Mouse (Mus musculus): ENCODE measurements around the gene Capza1. TPM values are rescaled to one million over a fixed set of nuclear protein-coding genes. Genes with fewer than 3 reads are reported as not detected.

The Capza1 gene
- polyA plus RNA-seq, 1 experiment, result 215 TPM

DNA sequence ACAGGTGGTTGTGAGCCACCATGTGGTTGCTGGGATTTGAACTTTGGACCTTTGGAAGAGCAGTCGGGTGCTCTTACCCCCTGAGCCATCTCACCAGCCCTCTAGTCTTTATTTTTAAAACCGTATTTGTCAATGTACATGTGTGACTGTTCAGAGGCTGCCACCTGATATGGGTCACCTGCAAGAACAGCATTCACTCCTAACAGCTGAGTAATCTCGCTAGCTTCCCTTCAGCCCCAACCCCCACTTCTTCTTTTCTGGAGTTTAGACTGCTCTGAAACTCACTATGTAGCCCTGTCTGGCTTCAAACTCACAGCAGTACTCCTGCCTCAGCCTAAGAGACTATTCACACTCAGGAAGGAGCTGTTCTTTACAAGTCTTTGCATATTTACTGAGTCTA, 41.9 kb downstream of the Capza1 start:
- no peak overlapping the region for H3K4me3 ChIP-seq (ENCODE audit: low read depth, low read length)

GRCm38 (mm10) chr3:104820426-104820825, 43.9 kb downstream of the Capza1 start:
- Histone ChIP-seq H3K9ac (ENCODE audit: low read depth, poor library complexity, severe bottlenecking) (no peak overlapping the region), H3K36me3 (ENCODE audit: control insufficient read depth, insufficient read depth, low read length, poor library complexity, severe bottlenecking) (peaks cover 3% of the 10 kb centered on the region), H3K4me1 (ENCODE audit: control insufficient read depth, insufficient read depth, low read length) (peaks cover 3% of the 10 kb centered on the region), H3K27ac (ENCODE audit: insufficient read depth, low read length) (peak overlapping the region; percentile 64; the same call in 1 of the 2 replicates), H3K27me3 (ENCODE audit: control insufficient read depth, insufficient read depth, low read length, poor library complexity, severe bottlenecking) (no peaks in the 10 kb centered on the region), H3K4me3 (ENCODE audit: low read depth, low read length) (no peak overlapping the region), H3K9me3 (replicated peaks; ENCODE audit: control insufficient read depth, insufficient read depth, low read length, poor library complexity, severe bottlenecking) (no peaks in the 10 kb centered on the region)
- TF ChIP-seq POLR2A (IDR thresholded peaks at IDR 0.05; ENCODE audit: insufficient read depth, low read length) (no peak), EP300 (IDR thresholded peaks at IDR 0.05; ENCODE audit: insufficient read depth, low read depth, low read length) (no peak), CTCF (IDR thresholded peaks at IDR 0.05; ENCODE audit: low read depth, low read length) (no peak)

More for the DNA sequence above, 41.9 kb downstream of the Capza1 start:
- Histone ChIP-seq H3K9ac (ENCODE audit: low read depth, poor library complexity, severe bottlenecking) (no peak overlapping the region), H3K9me3 (replicated peaks; ENCODE audit: control insufficient read depth, insufficient read depth, low read length, poor library complexity, severe bottlenecking) (no peaks in the 10 kb centered on the region), H3K27me3 (ENCODE audit: control insufficient read depth, insufficient read depth, low read length, poor library complexity, severe bottlenecking) (no peaks in the 10 kb centered on the region), H3K4me1 (ENCODE audit: control insufficient read depth, insufficient read depth, low read length) (peaks cover 1% of the 10 kb centered on the region), H3K27ac (ENCODE audit: insufficient read depth, low read length) (no peak overlapping the region), H3K36me3 (ENCODE audit: control insufficient read depth, insufficient read depth, low read length, poor library complexity, severe bottlenecking) (peaks cover 7% of the 10 kb centered on the region)
- TF ChIP-seq CTCF (IDR thresholded peaks at IDR 0.05; ENCODE audit: low read depth, low read length) (no peak), POLR2A (IDR thresholded peaks at IDR 0.05; ENCODE audit: insufficient read depth, low read length) (no peak), EP300 (IDR thresholded peaks at IDR 0.05; ENCODE audit: insufficient read depth, low read depth, low read length) (no peak)

DNA sequence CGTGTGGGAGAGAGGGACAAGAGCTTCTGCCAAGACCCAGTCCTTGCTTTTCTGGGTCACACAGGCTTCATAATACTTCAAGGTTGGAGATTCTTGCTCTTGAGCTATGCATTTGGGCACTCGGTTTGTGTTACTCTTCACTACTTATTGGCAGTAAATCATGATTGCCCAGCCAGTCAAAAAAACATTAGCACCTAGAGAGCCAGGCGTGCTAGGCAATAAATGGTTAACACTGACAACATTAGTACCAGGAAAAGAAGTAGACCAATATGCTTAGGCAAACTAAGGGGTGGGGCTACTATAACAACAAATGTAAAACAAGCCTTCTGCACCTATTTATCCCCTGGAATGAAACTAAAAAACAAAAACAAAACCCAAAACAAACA, 45.6 kb downstream of the Capza1 start:
- no peaks in the 10 kb centered on the region for H3K9me3 ChIP-seq (replicated peaks; ENCODE audit: control insufficient read depth, insufficient read depth, low read length, poor library complexity, severe bottlenecking)
- no peak for TF ChIP-seq CTCF (IDR thresholded peaks at IDR 0.05; ENCODE audit: low read depth, low read length)
- TF ChIP-seq POLR2A (IDR thresholded peaks at IDR 0.05; ENCODE audit: insufficient read depth, low read length), result no peak
- TF ChIP-seq EP300 (IDR thresholded peaks at IDR 0.05; ENCODE audit: insufficient read depth, low read depth, low read length), result no peak
- H3K9ac ChIP-seq (ENCODE audit: low read depth, poor library complexity, severe bottlenecking), result peak overlapping the region; percentile 91; the same call in 1 of the 2 replicates
- peak overlapping the region; percentile 72 for H3K4me3 ChIP-seq (ENCODE audit: low read depth, low read length)
- H3K27me3 ChIP-seq (ENCODE audit: control insufficient read depth, insufficient read depth, low read length, poor library complexity, severe bottlenecking), result no peaks in the 10 kb centered on the region
- H3K27ac ChIP-seq (ENCODE audit: insufficient read depth, low read length), result peak overlapping the region; percentile 23
- no peaks in the 10 kb centered on the region; the same call in 1 of the 2 replicates for H3K36me3 ChIP-seq (ENCODE audit: control insufficient read depth, insufficient read depth, low read length, poor library complexity, severe bottlenecking)
- H3K4me1 ChIP-seq (ENCODE audit: control insufficient read depth, insufficient read depth, low read length), result peaks cover 5% of the 10 kb centered on the region

GRCm38 (mm10) chr3:104817991-104818748, 46.1 kb downstream of the Capza1 start, which contains the start of gene Mov10:
Gene Mov10, minus strand, starts transcription at chr3:104818563.
- H3K9ac ChIP-seq (ENCODE audit: low read depth, poor library complexity, severe bottlenecking), result peak within 1 kb of the TSS; percentile 91
- TF ChIP-seq POLR2A (IDR thresholded peaks at IDR 0.05; ENCODE audit: insufficient read depth, low read length), result peak; percentile 61
- TF ChIP-seq EP300 (IDR thresholded peaks at IDR 0.05; ENCODE audit: insufficient read depth, low read depth, low read length), result 0 out of 2 replicates have a peak, but pooled peaks have one; percentile 17
- no peak for TF ChIP-seq CTCF (IDR thresholded peaks at IDR 0.05; ENCODE audit: low read depth, low read length)
- no peaks in the 10 kb centered on the region; the same call in 1 of the 2 replicates for H3K36me3 ChIP-seq (ENCODE audit: control insufficient read depth, insufficient read depth, low read length, poor library complexity, severe bottlenecking)
- H3K4me1 ChIP-seq (ENCODE audit: control insufficient read depth, insufficient read depth, low read length), result peaks cover 5% of the 10 kb centered on the region
- no peaks in the 10 kb centered on the region for H3K27me3 ChIP-seq (ENCODE audit: control insufficient read depth, insufficient read depth, low read length, poor library complexity, severe bottlenecking)
- no peaks in the 10 kb centered on the region for H3K9me3 ChIP-seq (replicated peaks; ENCODE audit: control insufficient read depth, insufficient read depth, low read length, poor library complexity, severe bottlenecking)
- H3K4me3 ChIP-seq (ENCODE audit: low read depth, low read length), result peak within 1 kb of the TSS; percentile 72
- H3K27ac ChIP-seq (ENCODE audit: insufficient read depth, low read length), result peak within 1 kb of the TSS; percentile 64

DNA sequence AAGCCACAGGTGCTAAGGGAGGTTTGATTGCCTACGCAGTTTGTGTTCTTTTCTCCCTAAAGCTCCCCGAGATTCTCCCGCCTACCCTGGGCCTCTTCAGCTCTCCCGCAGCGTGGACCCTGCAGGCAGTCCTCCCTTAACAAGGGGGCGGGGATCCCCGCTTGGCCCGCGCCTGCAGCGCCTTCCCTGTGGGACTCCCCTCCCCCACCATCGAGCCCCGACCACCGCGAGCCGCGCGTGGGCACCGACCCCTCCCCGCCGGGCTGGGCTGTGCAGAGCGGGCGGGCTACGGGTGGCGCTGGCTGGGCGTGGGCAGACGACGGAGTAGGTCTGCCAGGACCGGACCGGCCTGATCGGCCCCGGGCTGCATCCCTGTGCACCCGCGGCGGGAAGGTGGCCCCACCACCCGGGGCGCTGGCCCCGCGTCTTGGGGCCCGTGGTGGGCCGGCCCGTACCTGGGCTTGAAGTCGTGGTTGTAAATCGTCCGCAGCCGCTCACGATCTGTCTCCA, 46.8 kb downstream of the Capza1 start:
- TF ChIP-seq CTCF (IDR thresholded peaks at IDR 0.05; ENCODE audit: low read depth, low read length) (no peak), EP300 (IDR thresholded peaks at IDR 0.05; ENCODE audit: insufficient read depth, low read depth, low read length) (no peak), POLR2A (IDR thresholded peaks at IDR 0.05; ENCODE audit: insufficient read depth, low read length) (no peak)
- Histone ChIP-seq H3K4me3 (ENCODE audit: low read depth, low read length) (peak overlapping the region; percentile 72), H3K27me3 (ENCODE audit: control insufficient read depth, insufficient read depth, low read length, poor library complexity, severe bottlenecking) (no peaks in the 10 kb centered on the region), H3K4me1 (ENCODE audit: control insufficient read depth, insufficient read depth, low read length) (peaks cover 5% of the 10 kb centered on the region), H3K36me3 (ENCODE audit: control insufficient read depth, insufficient read depth, low read length, poor library complexity, severe bottlenecking) (no peaks in the 10 kb centered on the region; the same call in 1 of the 2 replicates), H3K27ac (ENCODE audit: insufficient read depth, low read length) (peak overlapping the region; percentile 31), H3K9ac (ENCODE audit: low read depth, poor library complexity, severe bottlenecking) (peak overlapping the region; percentile 91), H3K9me3 (replicated peaks; ENCODE audit: control insufficient read depth, insufficient read depth, low read length, poor library complexity, severe bottlenecking) (no peaks in the 10 kb centered on the region)

- Histone ChIP-seq H3K27ac (ENCODE audit: insufficient read depth, low read length) (peak overlapping the region; percentile 99), H3K9me3 (replicated peaks; ENCODE audit: control insufficient read depth, insufficient read depth, low read length, poor library complexity, severe bottlenecking) (no peaks in the 10 kb centered on the region), H3K9ac (ENCODE audit: low read depth, poor library complexity, severe bottlenecking) (peak overlapping the region; percentile 51), H3K4me3 (ENCODE audit: low read depth, low read length) (no peak overlapping the region; the same call in 1 of the 2 replicates), H3K36me3 (ENCODE audit: control insufficient read depth, insufficient read depth, low read length, poor library complexity, severe bottlenecking) (no peaks in the 10 kb centered on the region; the same call in 1 of the 2 replicates), H3K27me3 (ENCODE audit: control insufficient read depth, insufficient read depth, low read length, poor library complexity, severe bottlenecking) (no peaks in the 10 kb centered on the region), H3K4me1 (ENCODE audit: control insufficient read depth, insufficient read depth, low read length) (peaks cover 5% of the 10 kb centered on the region)
- TF ChIP-seq CTCF (IDR thresholded peaks at IDR 0.05; ENCODE audit: low read depth, low read length) (peak; percentile 18), POLR2A (IDR thresholded peaks at IDR 0.05; ENCODE audit: insufficient read depth, low read length) (no peak)
Measured at GRCm38 (mm10) chr3:104816130-104816529, 48.2 kb downstream of the Capza1 start.

Measured in ES-Bruce4 (cell line).